Mouse (Mus musculus): ENCODE results near the gene Wdr62. TPM values are rescaled to one million over a fixed set of nuclear protein-coding genes. Genes with fewer than 3 reads are reported as not detected.
A peak's percentile ranks its signal among the peaks of the same experiment; 100 is the strongest.

Wdr62 gene
- polyA plus RNA-seq, 1 experiment from 2014 or later = 11.3 TPM

GRCm38 (mm10) chr7:30308076-30309005 is 28.1 kb upstream of the Wdr62 start, which contains the start of gene Alkbh6:
Alkbh6 (plus strand) TSS chr7:30308717.
- Histone ChIP-seq H3K4me2 (peak within 1 kb of the TSS; percentile 73), H3K4me1 (ENCODE audit: control insufficient read depth, insufficient read depth, low read length) (peaks cover 13% of the 10 kb centered on the region), H3K9ac (ENCODE audit: low read length) (peak within 1 kb of the TSS; percentile 72), H3K36me3 (ENCODE audit: control insufficient read depth, insufficient read depth, low read length) (peaks cover 10% of the 10 kb centered on the region), H3K9me3 (ENCODE audit: control insufficient read depth, low read length) (no peaks in the 10 kb centered on the region), H3K27me3 (ENCODE audit: control insufficient read depth, insufficient read depth, low read length) (no peaks in the 10 kb centered on the region), H3K4me3 (ENCODE audit: low read depth, low read length) (peak within 1 kb of the TSS; percentile 53), H3K27ac (ENCODE audit: low read depth, low read length) (peak within 1 kb of the TSS; percentile 37; the same call in 1 of the 2 replicates)
- WGBS = 5% methylated on average over 27 of the region's 27 CpGs
- DNase-seq (ENCODE audit: low spot score, missing footprints) = peak; percentile 95
- ATAC-seq (ENCODE audit: low FRiP score) = peak; percentile 100

GRCm38 (mm10) chr7:30306083-30306779 is 26.0 kb upstream of the Wdr62 start:
- Histone ChIP-seq H3K36me3 (ENCODE audit: control insufficient read depth, insufficient read depth, low read length) (peaks cover 19% of the 10 kb centered on the region), H3K4me3 (ENCODE audit: low read depth, low read length) (no peak overlapping the region), H3K27me3 (ENCODE audit: control insufficient read depth, insufficient read depth, low read length) (no peaks in the 10 kb centered on the region), H3K4me2 (no peak overlapping the region), H3K4me1 (ENCODE audit: control insufficient read depth, insufficient read depth, low read length) (peaks cover 13% of the 10 kb centered on the region), H3K9ac (ENCODE audit: low read length) (no peak overlapping the region), H3K27ac (ENCODE audit: low read depth, low read length) (no peak overlapping the region), H3K9me3 (ENCODE audit: control insufficient read depth, low read length) (no peaks in the 10 kb centered on the region)
- WGBS = 93% methylated on average over 16 of the region's 16 CpGs
- DNase-seq (ENCODE audit: low spot score, missing footprints) = no peak
- no peak for ATAC-seq (ENCODE audit: low FRiP score)

- Histone ChIP-seq H3K36me3 (ENCODE audit: control insufficient read depth, insufficient read depth, low read length) (peaks cover 43% of the 10 kb centered on the region), H3K27ac (ENCODE audit: low read depth, low read length) (no peak overlapping the region), H3K27me3 (ENCODE audit: control insufficient read depth, insufficient read depth, low read length) (no peaks in the 10 kb centered on the region), H3K4me1 (ENCODE audit: control insufficient read depth, insufficient read depth, low read length) (no peaks in the 10 kb centered on the region), H3K9ac (ENCODE audit: low read length) (no peak overlapping the region), H3K9me3 (ENCODE audit: control insufficient read depth, low read length) (no peaks in the 10 kb centered on the region), H3K4me2 (no peak overlapping the region), H3K4me3 (ENCODE audit: low read depth, low read length) (no peak overlapping the region)
- DNase-seq (ENCODE audit: low spot score, missing footprints) = no peak
- WGBS = 51% methylated on average over 3 of the region's 3 CpGs
- no peak for ATAC-seq (ENCODE audit: low FRiP score)
Observed at GRCm38 (mm10) chr7:30300914-30301313, 20.7 kb upstream of the Wdr62 start.

GRCm38 (mm10) chr7:30297266-30297665 is 17.0 kb upstream of the Wdr62 start:
- H3K4me2 ChIP-seq = no peak overlapping the region
- WGBS = 86% methylated on average over 16 of the region's 16 CpGs
- no peak overlapping the region for H3K27ac ChIP-seq (ENCODE audit: low read depth, low read length)
- peaks cover 2% of the 10 kb centered on the region; the same call in 1 of the 2 replicates for H3K4me1 ChIP-seq (ENCODE audit: control insufficient read depth, insufficient read depth, low read length)
- H3K9me3 ChIP-seq (ENCODE audit: control insufficient read depth, low read length) = no peaks in the 10 kb centered on the region
- no peaks in the 10 kb centered on the region for H3K27me3 ChIP-seq (ENCODE audit: control insufficient read depth, insufficient read depth, low read length)
- DNase-seq (ENCODE audit: low spot score, missing footprints) = peak; percentile 35
- no peak for ATAC-seq (ENCODE audit: low FRiP score)
- no peak overlapping the region for H3K9ac ChIP-seq (ENCODE audit: low read length)
- H3K36me3 ChIP-seq (ENCODE audit: control insufficient read depth, insufficient read depth, low read length) = peaks cover 27% of the 10 kb centered on the region
- H3K4me3 ChIP-seq (ENCODE audit: low read depth, low read length) = no peak overlapping the region

GRCm38 (mm10) chr7:30296816-30297215 is 16.6 kb upstream of the Wdr62 start:
- 93% methylated on average over 15 of the region's 15 CpGs for WGBS
- H3K27me3 ChIP-seq (ENCODE audit: control insufficient read depth, insufficient read depth, low read length) = no peaks in the 10 kb centered on the region
- H3K4me1 ChIP-seq (ENCODE audit: control insufficient read depth, insufficient read depth, low read length) = peaks cover 2% of the 10 kb centered on the region; the same call in 1 of the 2 replicates
- peaks cover 25% of the 10 kb centered on the region for H3K36me3 ChIP-seq (ENCODE audit: control insufficient read depth, insufficient read depth, low read length)
- H3K4me3 ChIP-seq (ENCODE audit: low read depth, low read length) = no peak overlapping the region
- H3K9ac ChIP-seq (ENCODE audit: low read length) = no peak overlapping the region
- DNase-seq (ENCODE audit: low spot score, missing footprints) = peak; percentile 17
- no peak for ATAC-seq (ENCODE audit: low FRiP score)
- H3K27ac ChIP-seq (ENCODE audit: low read depth, low read length) = no peak overlapping the region
- H3K4me2 ChIP-seq = no peak overlapping the region
- no peaks in the 10 kb centered on the region for H3K9me3 ChIP-seq (ENCODE audit: control insufficient read depth, low read length)

GRCm38 (mm10) chr7:30295103-30295502 is 14.9 kb upstream of the Wdr62 start:
- peaks cover 21% of the 10 kb centered on the region for H3K36me3 ChIP-seq (ENCODE audit: control insufficient read depth, insufficient read depth, low read length)
- 78% methylated on average over 10 of the region's 10 CpGs for WGBS
- no peak for ATAC-seq (ENCODE audit: low FRiP score)
- no peak overlapping the region for H3K4me3 ChIP-seq (ENCODE audit: low read depth, low read length)
- H3K27me3 ChIP-seq (ENCODE audit: control insufficient read depth, insufficient read depth, low read length) = no peaks in the 10 kb centered on the region
- peaks cover 5% of the 10 kb centered on the region; the same call in 1 of the 2 replicates for H3K4me1 ChIP-seq (ENCODE audit: control insufficient read depth, insufficient read depth, low read length)
- no peak overlapping the region for H3K4me2 ChIP-seq
- no peak overlapping the region for H3K9ac ChIP-seq (ENCODE audit: low read length)
- H3K9me3 ChIP-seq (ENCODE audit: control insufficient read depth, low read length) = no peaks in the 10 kb centered on the region
- DNase-seq (ENCODE audit: low spot score, missing footprints) = peak; percentile 37
- no peak overlapping the region for H3K27ac ChIP-seq (ENCODE audit: low read depth, low read length)

- no peak for ATAC-seq (ENCODE audit: low FRiP score)
- WGBS = 91% methylated on average over 5 of the region's 5 CpGs
- Histone ChIP-seq H3K9me3 (ENCODE audit: control insufficient read depth, low read length) (no peaks in the 10 kb centered on the region), H3K27me3 (ENCODE audit: control insufficient read depth, insufficient read depth, low read length) (no peaks in the 10 kb centered on the region), H3K4me1 (ENCODE audit: control insufficient read depth, insufficient read depth, low read length) (peaks cover 5% of the 10 kb centered on the region; the same call in 1 of the 2 replicates), H3K4me3 (ENCODE audit: low read depth, low read length) (no peak overlapping the region), H3K9ac (ENCODE audit: low read length) (no peak overlapping the region), H3K27ac (ENCODE audit: low read depth, low read length) (no peak overlapping the region), H3K4me2 (no peak overlapping the region), H3K36me3 (ENCODE audit: control insufficient read depth, insufficient read depth, low read length) (peaks cover 17% of the 10 kb centered on the region)
- DNase-seq (ENCODE audit: low spot score, missing footprints) = peak; percentile 49
Observed at GRCm38 (mm10) chr7:30294296-30294695, 14.1 kb upstream of the Wdr62 start.

GRCm38 (mm10) chr7:30293795-30294194 is 13.6 kb upstream of the Wdr62 start:
- Histone ChIP-seq H3K36me3 (ENCODE audit: control insufficient read depth, insufficient read depth, low read length) (peaks cover 12% of the 10 kb centered on the region), H3K4me2 (no peak overlapping the region)
- 88% methylated on average over 13 of the region's 13 CpGs for WGBS

More at GRCm38 (mm10) chr7:30293795-30294194, 13.6 kb upstream of the Wdr62 start:
- Histone ChIP-seq H3K9ac (ENCODE audit: low read length) (no peak overlapping the region), H3K27me3 (ENCODE audit: control insufficient read depth, insufficient read depth, low read length) (no peaks in the 10 kb centered on the region), H3K4me1 (ENCODE audit: control insufficient read depth, insufficient read depth, low read length) (peaks cover 5% of the 10 kb centered on the region; the same call in 1 of the 2 replicates), H3K9me3 (ENCODE audit: control insufficient read depth, low read length) (no peaks in the 10 kb centered on the region), H3K4me3 (ENCODE audit: low read depth, low read length) (no peak overlapping the region), H3K27ac (ENCODE audit: low read depth, low read length) (no peak overlapping the region)
- ATAC-seq (ENCODE audit: low FRiP score) = no peak
- no peak for DNase-seq (ENCODE audit: low spot score, missing footprints)
